Mouse (Mus musculus) forebrain, embryonic 16.5 days (tissue): ENCODE measurements around the gene Lemd1. TPM values are rescaled to one million over a fixed set of nuclear protein-coding genes. Genes with fewer than 3 reads are reported as not detected.
A peak's percentile ranks its signal among the peaks of the same experiment; 100 is the strongest.

Experiments
- ATAC-seq: fragments of 200-750 bp; cut with Nextera tagmentation; 2 replicates; pipeline ENCODE4 v1.8.0; 2017; ENCODE audit warnings: mild to moderate bottlenecking, moderate library complexity
- H3K27ac ChIP-seq: fragments of 300-500 bp; sonication (generic); 2 replicates; pipeline ENCODE4 v1.5.1; 2014; ENCODE audit warnings: low read length, control low read depth
- H3K27me3 ChIP-seq: fragments of 300-500 bp; sonication (generic); replicated peaks from 2 replicates; pipeline ENCODE4 v1.6.1; 2014; ENCODE audit warnings: low read length; ENCODE audit not compliant: control insufficient read depth, insufficient read depth
- H3K36me3 ChIP-seq: fragments of 300-500 bp; sonication (generic); 2 replicates; pipeline ENCODE4 v1.6.1; 2014; ENCODE audit not compliant: control insufficient read depth, insufficient read depth
- H3K4me1 ChIP-seq: fragments of 300-500 bp; sonication (generic); replicated peaks from 2 replicates; pipeline ENCODE4 v1.6.1; 2014; ENCODE audit warnings: low read length; ENCODE audit not compliant: control insufficient read depth, insufficient read depth
- H3K4me2 ChIP-seq: fragments of 300-500 bp; sonication (generic); 2 replicates; pipeline ENCODE4 v1.6.1; 2014; ENCODE audit warnings: mild to moderate bottlenecking, low read length, control low read depth
- H3K4me3 ChIP-seq: fragments of 300-500 bp; sonication (generic); replicated peaks from 2 replicates; pipeline ENCODE4 v1.5.1; 2014; ENCODE audit warnings: mild to moderate bottlenecking, low read length, control low read depth
- H3K9ac ChIP-seq: fragments of 300-500 bp; sonication (generic); replicated peaks from 2 replicates; pipeline ENCODE4 v1.6.1; 2014; ENCODE audit warnings: low read depth, low read length, control low read depth
- H3K9me3 ChIP-seq: fragments of 300-500 bp; sonication (generic); 2 replicates; pipeline ENCODE4 v1.6.1; 2016; ENCODE audit warnings: low read length; ENCODE audit not compliant: control insufficient read depth
- WGBS: fragments of 180-500 bp; shearing (Covaris S2); extraction: QIAGEN DNeasy Blood & Tissue Kit; methylation state at CpG from one replicate; pipeline ENCODE4 v1.1.7; 2014; 5-methylcytosine and 5-hydroxymethylcytosine counted together
- polyA plus RNA-seq: library from polyadenylated mRNA; unstranded; fragments of >200 nt; fragmentation: Nextera tagmentation; extraction: Ambion mirVana; gene quantifications from 2 replicates; pipeline ENCODE4 v1.2.1, GENCODE M21; 2015

The Lemd1 gene
- polyA plus RNA-seq, 1 experiment from 2014 or later = 18.4 TPM

DNA sequence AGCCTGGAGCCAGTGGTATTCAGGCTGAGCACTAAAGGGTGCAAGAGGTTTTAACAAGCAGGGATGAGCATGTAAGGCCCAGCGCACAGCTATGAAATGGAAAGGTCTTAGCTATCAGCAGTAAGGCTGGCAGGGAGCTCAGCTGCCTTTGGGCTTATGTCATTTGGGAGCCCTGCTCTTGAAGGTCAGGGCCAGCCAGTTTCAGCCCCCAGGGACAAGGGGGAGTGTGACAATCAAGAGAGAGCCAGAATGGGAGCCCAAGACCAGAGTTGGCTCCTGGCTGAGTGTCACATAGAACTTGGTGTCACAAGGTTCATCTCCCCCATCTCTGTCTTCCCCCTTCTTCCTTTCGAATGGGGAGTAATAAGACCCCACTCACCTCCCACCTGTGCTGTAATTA is 96.2 kb downstream of the Lemd1 start:
- Histone ChIP-seq H3K4me1 (peaks cover 48% of the 10 kb centered on the region), H3K4me3 (no peak overlapping the region), H3K9ac (no peak overlapping the region), H3K9me3 (no peaks in the 10 kb centered on the region), H3K36me3 (no peaks in the 10 kb centered on the region), H3K4me2 (no peak overlapping the region), H3K27me3 (no peaks in the 10 kb centered on the region), H3K27ac (peak overlapping the region; percentile 34; the same call in 1 of the 2 replicates)
- ATAC-seq = no peak
- 67% methylated on average over 2 of the region's 2 CpGs for whole genome bisulfite sequencing

DNA sequence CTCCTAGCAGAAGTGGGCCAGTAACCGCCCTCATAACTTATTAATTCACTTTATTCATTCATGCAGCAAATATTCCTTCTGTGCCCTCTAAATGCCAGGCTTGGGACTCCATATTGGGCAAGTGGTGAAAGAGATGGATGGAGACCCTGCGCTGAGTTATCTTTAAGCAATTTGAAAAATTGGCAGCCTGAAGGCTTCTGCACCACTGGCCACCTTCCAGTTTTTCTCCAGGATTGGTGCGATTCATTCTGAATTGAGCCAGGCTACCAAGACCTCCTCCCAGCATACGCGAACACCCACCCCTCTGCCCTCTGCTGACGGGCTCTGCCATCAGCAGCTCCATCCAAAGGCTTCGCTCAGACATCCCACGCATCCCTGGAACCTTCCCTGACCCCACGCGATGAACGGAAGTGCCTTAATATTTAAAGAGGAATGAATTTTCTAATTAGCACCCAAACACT is 96.8 kb downstream of the Lemd1 start:
- Histone ChIP-seq H3K27ac (no peak overlapping the region), H3K9ac (no peak overlapping the region), H3K27me3 (no peaks in the 10 kb centered on the region), H3K36me3 (no peaks in the 10 kb centered on the region), H3K4me2 (no peak overlapping the region), H3K4me3 (no peak overlapping the region), H3K4me1 (peaks cover 48% of the 10 kb centered on the region), H3K9me3 (no peaks in the 10 kb centered on the region)
- WGBS = 5% methylated on average over 11 of the region's 11 CpGs
- peak; percentile 29; the same call in 1 of the 2 replicates for ATAC-seq

DNA sequence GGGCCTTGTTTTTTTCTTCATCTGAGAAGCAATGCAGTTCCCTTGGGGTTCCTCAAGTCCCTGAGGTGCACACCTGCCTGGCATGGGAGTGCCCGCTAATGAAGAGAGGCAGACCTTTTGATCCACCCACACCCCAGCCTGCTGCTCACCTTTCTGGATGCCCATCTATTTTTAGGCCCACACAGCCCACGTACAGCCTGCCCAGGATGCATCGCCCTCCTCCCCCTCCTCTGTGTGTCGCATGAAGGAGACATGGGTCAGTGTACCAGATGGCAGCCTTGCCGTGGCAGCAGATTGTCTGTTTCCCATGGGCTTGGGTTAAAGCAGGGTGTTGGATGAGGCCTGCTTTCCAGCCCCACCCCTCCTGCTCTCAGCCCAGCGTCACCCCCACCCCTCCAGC is 98.7 kb downstream of the Lemd1 start:
- no peaks in the 10 kb centered on the region for H3K9me3 ChIP-seq
- H3K9ac ChIP-seq = no peak overlapping the region
- ATAC-seq = no peak
- no peak overlapping the region for H3K27ac ChIP-seq
- H3K36me3 ChIP-seq = no peaks in the 10 kb centered on the region
- peaks cover 47% of the 10 kb centered on the region for H3K4me1 ChIP-seq
- no peak overlapping the region for H3K4me2 ChIP-seq
- WGBS = 49% methylated on average over 6 of the region's 6 CpGs
- no peak overlapping the region for H3K4me3 ChIP-seq
- no peaks in the 10 kb centered on the region for H3K27me3 ChIP-seq

DNA sequence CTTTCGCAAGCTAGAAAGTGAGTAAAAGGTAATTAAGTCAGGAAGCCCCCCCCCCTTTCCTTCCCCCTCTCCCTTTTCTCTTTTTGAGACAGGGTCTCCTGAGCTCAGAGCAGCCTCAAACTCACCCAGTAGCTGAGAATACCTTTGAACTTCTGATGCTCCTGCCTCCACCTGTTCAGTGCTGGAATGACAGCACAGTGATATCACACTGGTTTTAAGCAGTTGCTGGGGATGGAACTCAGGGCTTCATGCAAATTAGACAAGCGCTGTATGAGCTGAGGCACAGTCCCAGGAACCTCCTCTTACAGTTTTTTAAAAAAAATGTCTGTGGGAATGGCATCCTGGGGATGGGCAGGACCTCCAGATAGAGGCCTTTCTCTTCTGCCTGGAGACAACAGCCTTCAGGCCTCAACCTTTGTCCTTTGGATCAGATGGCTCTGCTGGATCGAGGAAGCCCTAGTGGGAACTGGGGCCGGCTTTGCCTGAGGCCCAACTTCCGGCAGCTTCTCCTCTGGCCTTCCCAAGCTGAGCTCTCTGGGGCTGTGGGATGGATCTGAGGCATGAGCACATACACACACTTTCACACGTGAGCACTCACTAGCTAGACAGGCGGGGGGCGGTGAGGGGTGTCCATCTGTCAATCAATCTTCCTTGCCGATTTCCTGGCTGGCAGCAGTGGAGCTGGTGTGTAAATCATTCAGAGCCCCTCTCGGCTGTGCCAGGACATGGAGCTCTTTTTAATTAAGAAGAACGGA is 99.9 kb downstream of the Lemd1 start:
- peaks cover 56% of the 10 kb centered on the region for H3K4me1 ChIP-seq
- H3K4me2 ChIP-seq = no peak overlapping the region
- no peaks in the 10 kb centered on the region for H3K9me3 ChIP-seq
- no peaks in the 10 kb centered on the region for H3K27me3 ChIP-seq
- H3K4me3 ChIP-seq = no peak overlapping the region
- H3K27ac ChIP-seq = peak overlapping the region; percentile 52
- no peak overlapping the region for H3K9ac ChIP-seq
- WGBS = 25% methylated on average over 11 of the region's 11 CpGs
- peak; percentile 47 for ATAC-seq
- H3K36me3 ChIP-seq = no peaks in the 10 kb centered on the region

DNA sequence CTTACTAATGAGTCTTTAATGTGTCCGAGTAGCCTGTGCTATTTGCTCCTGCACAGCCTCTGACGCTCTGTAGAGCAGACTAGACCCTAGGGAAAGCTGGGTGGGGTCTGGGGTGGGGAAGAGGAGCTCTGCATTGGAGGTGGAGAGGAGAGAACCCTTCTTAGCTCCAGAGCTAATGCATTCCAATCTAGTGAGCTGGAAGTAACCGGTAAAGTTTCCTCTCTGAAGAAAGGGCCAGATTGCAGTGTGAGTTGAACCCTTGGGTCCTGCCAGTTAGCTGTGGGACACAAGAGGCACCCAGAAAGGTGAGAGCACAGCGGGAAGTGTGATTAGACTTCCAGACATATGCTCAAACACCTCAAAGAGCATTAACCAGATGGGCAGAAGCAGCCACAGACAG is 100.5 kb downstream of the Lemd1 start:
- 14% methylated on average over 4 of the region's 4 CpGs for WGBS
- Histone ChIP-seq H3K36me3 (no peaks in the 10 kb centered on the region), H3K27me3 (no peaks in the 10 kb centered on the region), H3K4me3 (no peak overlapping the region), H3K9me3 (no peaks in the 10 kb centered on the region), H3K9ac (no peak overlapping the region), H3K27ac (peak overlapping the region; percentile 46), H3K4me2 (no peak overlapping the region), H3K4me1 (peaks cover 57% of the 10 kb centered on the region)
- ATAC-seq = peak; percentile 9; the same call in 1 of the 2 replicates

DNA sequence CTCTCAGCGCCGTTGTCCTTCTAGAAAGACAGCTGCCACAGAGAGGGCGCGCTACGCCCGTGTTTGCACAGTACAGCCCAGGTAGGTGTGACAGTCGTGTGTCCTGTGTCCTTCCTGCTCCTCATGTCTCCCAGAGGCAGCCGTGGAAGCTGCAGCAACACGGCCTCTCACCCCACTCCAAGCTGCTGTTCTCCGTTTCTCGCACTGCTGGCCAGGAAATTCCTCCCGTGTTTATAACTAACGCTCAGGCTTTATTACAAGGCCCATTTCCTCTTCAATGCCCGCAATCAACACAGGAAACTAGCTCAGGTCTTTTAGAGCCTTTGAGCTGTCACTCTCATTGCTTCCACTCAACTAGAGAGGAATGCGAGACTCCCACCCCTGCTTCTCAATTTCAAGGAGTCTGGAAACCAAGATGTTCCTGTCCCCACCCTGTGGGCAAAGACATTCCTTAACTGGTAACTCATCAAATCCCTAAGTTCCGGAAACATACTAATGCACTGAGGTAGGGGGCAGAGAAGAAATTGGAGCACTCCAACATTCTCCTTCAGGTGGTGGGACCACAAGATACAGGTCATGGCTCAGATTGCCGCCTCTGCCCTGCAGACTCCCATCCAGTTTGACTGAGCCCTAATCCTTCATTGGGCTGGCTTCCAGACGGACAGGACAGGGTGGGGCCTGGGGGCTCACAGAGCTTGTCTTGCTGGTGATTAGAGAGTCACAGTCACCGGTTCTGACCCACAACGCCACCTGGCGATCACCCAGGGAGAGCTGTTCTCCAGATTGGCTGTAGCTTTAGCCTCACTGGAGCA is 101.3 kb downstream of the Lemd1 start:
- no peak overlapping the region for H3K9ac ChIP-seq
- H3K4me2 ChIP-seq = no peak overlapping the region
- H3K27me3 ChIP-seq = no peaks in the 10 kb centered on the region
- H3K4me1 ChIP-seq = peaks cover 53% of the 10 kb centered on the region
- 25% methylated on average over 21 of the region's 21 CpGs for WGBS
- H3K9me3 ChIP-seq = no peaks in the 10 kb centered on the region
- peak overlapping the region; percentile 46 for H3K27ac ChIP-seq
- H3K36me3 ChIP-seq = no peaks in the 10 kb centered on the region
- H3K4me3 ChIP-seq = no peak overlapping the region
- ATAC-seq = peak; percentile 22; the same call in 1 of the 2 replicates

DNA sequence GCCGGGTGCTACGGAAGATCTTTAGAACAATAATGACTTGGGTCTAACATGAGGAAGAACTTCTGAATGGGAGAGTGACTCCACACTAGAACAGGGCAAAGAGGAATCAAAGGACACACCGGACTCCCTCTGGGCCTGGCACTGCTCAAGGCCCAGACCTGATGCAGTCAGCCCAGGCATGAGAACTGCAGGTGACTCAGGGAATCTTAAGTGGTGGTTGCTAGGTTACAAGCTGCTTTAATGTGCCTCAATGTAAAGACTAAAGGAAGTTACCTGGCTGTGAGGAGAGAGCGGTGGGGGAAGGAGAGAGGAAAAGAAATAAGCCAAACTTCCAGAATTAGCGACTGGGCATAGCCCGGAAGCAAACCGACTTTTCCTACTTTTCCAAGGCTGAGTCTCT is 104.3 kb downstream of the Lemd1 start:
- H3K4me1 ChIP-seq = peaks cover 47% of the 10 kb centered on the region

DNA sequence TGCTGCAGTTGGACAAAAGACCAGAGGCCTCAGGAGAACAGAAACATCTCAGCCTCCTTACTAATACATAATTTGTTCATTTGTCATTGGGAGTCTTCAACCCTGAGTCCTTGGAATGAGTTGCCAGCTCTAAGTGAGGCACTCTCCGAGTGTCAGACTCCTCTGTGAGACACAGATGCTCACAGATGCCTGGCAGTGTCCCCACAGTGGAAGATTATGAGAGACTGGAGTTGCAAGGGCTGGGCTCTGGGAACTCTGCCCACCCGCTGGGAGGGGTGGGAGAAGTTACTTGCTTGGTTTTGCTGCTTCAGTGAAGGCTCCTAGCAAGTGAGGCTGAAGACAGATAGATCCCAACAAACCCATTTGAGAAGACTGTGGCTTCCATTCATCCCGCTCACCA is 104.8 kb downstream of the Lemd1 start:
- H3K4me3 ChIP-seq = no peak overlapping the region
- peaks cover 6% of the 10 kb centered on the region; the same call in 1 of the 2 replicates for H3K27me3 ChIP-seq
- H3K4me1 ChIP-seq = peaks cover 42% of the 10 kb centered on the region
- 54% methylated on average over 3 of the region's 3 CpGs for WGBS
- no peak for ATAC-seq
- H3K9ac ChIP-seq = no peak overlapping the region
- no peak overlapping the region for H3K4me2 ChIP-seq
- no peak overlapping the region for H3K27ac ChIP-seq
- H3K9me3 ChIP-seq = no peaks in the 10 kb centered on the region
- H3K36me3 ChIP-seq = no peaks in the 10 kb centered on the region

More for the DNA sequence above, 104.3 kb downstream of the Lemd1 start:
- Histone ChIP-seq H3K9ac (no peak overlapping the region), H3K9me3 (no peaks in the 10 kb centered on the region), H3K27me3 (peaks cover 4% of the 10 kb centered on the region; the same call in 1 of the 2 replicates), H3K4me2 (no peak overlapping the region), H3K27ac (no peak overlapping the region), H3K4me3 (no peak overlapping the region), H3K36me3 (no peaks in the 10 kb centered on the region)
- WGBS = 66% methylated on average over 7 of the region's 7 CpGs
- 0 out of 2 replicates have a peak, but pooled peaks have one; percentile 11 for ATAC-seq

DNA sequence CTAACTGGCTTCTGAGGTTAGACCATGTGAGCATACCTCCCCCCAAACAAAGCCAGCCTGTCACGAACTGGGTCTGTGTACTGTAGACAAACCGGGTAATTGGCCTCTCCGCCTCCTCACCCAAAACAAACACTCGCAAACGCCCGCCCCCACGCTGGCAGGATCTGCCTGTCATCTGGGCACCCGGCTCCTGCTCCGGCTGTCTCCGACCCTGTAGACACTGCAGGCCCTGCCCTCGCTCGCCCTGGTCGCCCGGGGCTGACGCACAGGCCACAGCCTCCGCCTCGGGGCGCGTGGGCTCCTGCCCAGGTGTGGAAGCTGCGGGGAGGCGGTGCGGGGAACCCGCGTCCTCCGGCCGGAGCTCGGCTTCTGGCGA is 107.2 kb downstream of the Lemd1 start, which contains the start of gene Klhdc8a:
Gene Klhdc8a, plus strand, starts transcription at position 202 of the 376 bp plus-strand sequence.
- under 1% methylated on average over 28 of the region's 28 CpGs for WGBS
- H3K27ac ChIP-seq = no peak within 1 kb of the TSS
- H3K4me2 ChIP-seq = peak within 1 kb of the TSS; percentile 97
- H3K4me3 ChIP-seq = peak within 1 kb of the TSS; percentile 60
- no peaks in the 10 kb centered on the region for H3K36me3 ChIP-seq
- H3K27me3 ChIP-seq = peaks cover 6% of the 10 kb centered on the region; the same call in 1 of the 2 replicates
- H3K4me1 ChIP-seq = peaks cover 24% of the 10 kb centered on the region
- no peaks in the 10 kb centered on the region for H3K9me3 ChIP-seq
- ATAC-seq = peak; percentile 68
- peak within 1 kb of the TSS; percentile 76 for H3K9ac ChIP-seq
